Mouse (Mus musculus) layer of hippocampus, adult 9-10 months (tissue): Measurements from ENCODE around the gene Ap3s2.

Experiments used
- DNase-seq: peaks from one replicate; pipeline ENCODE4 v3.0.0; 2022; ENCODE audit warnings: low spot score

Ap3s2 gene

GRCm38 (mm10) chr7:79844090-79844802 lies 76.2 kb downstream of the Ap3s2 start:
- no peak for DNase-seq

GRCm38 (mm10) chr7:79842163-79842562 lies 78.3 kb downstream of the Ap3s2 start:
- DNase-seq: no peak

GRCm38 (mm10) chr7:79837247-79837646 lies 83.2 kb downstream of the Ap3s2 start:
- DNase-seq: no peak

DNA sequence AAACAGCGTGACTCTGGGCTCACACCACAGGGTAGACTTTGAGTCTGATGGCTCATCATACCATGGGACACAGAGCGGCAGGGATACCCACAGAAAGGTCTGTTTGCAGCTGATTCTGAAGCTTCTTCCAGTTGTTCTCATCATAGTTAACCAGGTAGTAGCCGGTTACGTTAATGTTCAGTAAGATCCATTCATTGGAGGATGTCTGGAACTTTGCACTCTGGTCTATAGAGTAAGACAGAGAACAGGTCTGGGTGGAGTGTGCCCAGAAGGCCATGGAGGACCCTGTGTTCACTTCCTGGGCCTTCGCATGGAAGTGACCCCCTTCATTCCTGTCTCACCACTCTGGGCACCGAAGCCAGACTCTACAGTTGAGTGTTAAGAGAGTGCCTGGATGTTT lies 85.3 kb downstream of the Ap3s2 start:
- no peak for DNase-seq

- DNase-seq: no peak
Measured at GRCm38 (mm10) chr7:79832980-79833379, 87.5 kb downstream of the Ap3s2 start.

GRCm38 (mm10) chr7:79831585-79831984 lies 88.9 kb downstream of the Ap3s2 start:
- DNase-seq: no peak

- no peak for DNase-seq
Measured at GRCm38 (mm10) chr7:79831145-79831544, 89.3 kb downstream of the Ap3s2 start.

GRCm38 (mm10) chr7:79828341-79828740 lies 92.1 kb downstream of the Ap3s2 start:
- no peak for DNase-seq
